Mouse (Mus musculus) large intestine, adult 2 months (tissue): ENCODE results near the gene Pibf1. TPM values are rescaled to one million over a fixed set of nuclear protein-coding genes. Genes with fewer than 3 reads are reported as not detected.

Source experiments
- DNase-seq: peaks from one replicate; pipeline ENCODE4 v3.0.0-alpha.2; 2012; ENCODE audit warnings: low read depth, low spot score
- WGBS: fragments of 180-500 bp; shearing (Covaris S2); methylation state at CpG from one replicate; pipeline ENCODE4 v1.1.7; 2018; 5-methylcytosine and 5-hydroxymethylcytosine counted together
- polyA plus RNA-seq: library from polyadenylated mRNA; depleted of rRNA; stranded (reverse); fragments of >200 nt; gene quantifications from 2 replicates; pipeline ENCODE4 v1.2.3, GENCODE M21; 2012

Gene Pibf1
- polyA plus RNA-seq, 1 experiment, result 0.73 TPM

DNA sequence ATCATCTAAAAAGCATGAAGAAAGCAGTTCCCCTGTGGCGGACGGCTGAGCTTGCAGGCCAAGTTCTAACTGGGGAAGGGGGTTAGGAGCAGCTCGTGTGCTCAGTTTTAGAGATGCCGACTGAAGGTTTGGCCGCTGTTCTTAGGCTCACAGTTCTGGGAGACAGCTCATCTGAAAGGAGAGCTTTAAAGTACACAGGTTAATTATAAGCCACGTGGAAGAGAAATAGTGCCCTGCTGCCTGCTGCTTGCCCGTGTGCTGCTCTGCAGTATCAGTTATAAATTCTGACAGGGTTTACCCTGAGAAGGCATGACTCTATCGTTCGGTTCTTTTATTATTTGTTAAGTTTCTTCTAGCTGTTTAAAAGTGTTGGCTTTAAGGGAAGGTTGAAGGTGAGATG lies 36.5 kb downstream of the Pibf1 start:
- no peak for DNase-seq
- WGBS, result 51% methylated on average over 9 of the region's 9 CpGs

DNA sequence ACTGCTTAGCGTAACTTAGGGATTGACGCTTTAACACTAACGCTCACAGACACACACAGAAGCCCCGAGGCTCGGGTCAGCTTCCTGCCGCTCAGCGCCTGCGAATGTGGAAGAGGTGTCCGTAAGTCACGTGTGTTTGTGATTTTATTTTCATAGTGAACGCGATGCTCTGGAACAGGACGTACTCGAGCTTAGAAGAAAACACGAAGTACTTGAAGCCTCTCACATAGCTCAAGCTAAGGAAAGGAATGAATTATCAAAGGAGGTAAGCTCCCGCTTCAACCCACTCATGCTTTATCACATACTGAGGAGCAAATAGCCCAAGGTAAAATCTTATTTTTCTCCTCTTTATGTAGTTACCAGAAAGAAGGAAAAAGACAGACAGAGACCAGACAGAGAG lies 37.1 kb downstream of the Pibf1 start:
- WGBS, result 91% methylated on average over 16 of the region's 16 CpGs
- DNase-seq, result no peak

DNA sequence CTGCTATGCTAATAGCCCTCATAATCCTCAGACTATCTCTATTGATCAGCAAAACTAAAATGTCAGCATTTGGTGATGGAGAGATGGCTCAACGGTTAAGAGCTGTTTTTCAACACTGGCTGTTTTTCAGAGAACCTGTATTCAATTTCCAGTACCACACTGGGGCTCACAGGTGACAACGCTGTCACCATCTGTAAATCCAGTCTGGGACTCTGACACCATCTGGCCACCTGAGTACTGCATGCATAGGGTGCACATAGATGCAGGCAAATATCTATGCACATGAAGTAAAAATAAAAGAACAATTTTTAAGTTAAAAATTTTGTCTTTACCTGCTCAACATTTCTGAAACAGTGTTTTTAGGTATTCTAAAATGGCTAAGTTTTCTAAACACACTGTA lies 40.8 kb downstream of the Pibf1 start:
- WGBS, result 100% methylated on average over 2 of the region's 2 CpGs

DNA sequence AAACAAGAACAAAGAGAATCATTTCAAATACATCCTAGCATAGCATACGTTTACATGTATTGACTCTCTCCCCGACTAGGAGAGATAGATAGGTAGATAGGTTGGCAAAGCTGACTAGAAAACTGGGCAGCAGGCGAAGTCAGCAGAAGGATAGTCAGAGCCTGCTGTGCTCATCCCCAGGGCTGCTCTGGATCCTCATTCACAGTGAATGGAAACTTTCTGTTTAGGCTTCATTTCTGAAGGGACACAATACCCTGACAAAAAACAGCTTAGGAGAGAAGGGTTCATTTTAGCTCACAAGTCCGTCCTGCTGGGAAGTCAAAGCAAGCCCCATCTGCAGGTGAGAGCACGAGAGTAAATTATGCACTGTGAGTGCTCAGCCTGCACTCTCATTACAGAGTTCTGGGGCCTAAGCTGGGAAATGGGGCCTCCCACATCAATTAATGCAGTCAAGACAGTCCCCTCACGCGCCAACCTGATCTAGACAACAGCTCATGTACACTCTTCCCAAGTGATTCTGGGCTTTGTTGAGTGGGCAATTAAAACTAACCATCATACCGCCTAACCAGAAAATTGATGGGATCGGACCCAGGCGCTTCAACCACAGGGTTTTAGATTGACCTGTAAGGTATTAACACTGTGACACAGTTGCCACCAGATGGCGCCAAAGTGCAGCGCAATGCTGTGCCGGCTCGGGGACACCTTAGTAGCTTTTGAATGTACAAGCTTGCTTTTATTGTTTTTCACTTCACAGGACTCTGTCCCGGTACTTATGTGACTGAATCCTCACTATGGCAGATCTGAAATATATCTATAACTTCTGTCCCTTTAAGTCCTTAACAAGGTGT lies 42.8 kb downstream of the Pibf1 start:
- 20% methylated on average over 15 of the region's 15 CpGs for WGBS
- DNase-seq, result peak; percentile 89

More for the DNA sequence above, 40.8 kb downstream of the Pibf1 start:
- DNase-seq, result no peak

DNA sequence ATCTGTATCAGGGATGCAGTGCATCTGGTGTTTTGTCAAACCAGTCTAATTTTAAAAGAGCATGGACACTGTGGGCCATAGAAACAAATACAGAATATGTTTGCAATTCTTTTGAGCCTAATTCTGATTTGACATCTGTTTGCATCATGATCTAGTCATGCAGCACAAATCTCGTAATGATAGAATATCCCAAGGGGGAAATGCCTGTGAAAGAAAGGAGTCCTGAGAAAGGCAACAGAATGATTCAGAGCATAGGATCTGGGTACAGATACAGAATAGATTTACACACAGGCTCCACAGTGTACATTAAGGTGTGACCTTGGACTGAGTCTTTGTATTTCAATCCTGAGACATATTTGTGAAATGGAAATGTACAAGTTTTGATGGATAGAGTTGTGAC lies 47.6 kb downstream of the Pibf1 start:
- no peak for DNase-seq
- 88% methylated on average over 1 of the region's 1 CpGs for WGBS

DNA sequence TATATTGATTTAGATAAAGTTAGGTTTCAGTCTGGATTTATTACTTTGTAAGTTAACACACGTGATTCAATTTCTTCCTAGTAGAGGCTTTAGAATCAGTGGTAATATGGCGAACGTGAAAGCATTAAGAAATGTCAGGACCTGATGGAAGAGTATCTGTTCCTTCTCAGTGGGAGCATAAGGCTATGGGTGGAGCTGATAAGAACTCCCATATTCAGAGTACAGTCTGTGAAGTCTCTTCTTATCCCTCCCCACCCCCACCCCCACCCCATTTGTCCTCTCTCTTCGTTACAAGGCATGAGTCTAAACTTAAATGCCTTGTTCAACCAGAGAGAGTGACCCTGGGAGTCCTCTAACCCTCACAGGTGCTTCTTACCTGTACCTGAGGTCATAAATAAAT lies 53.5 kb downstream of the Pibf1 start:
- 97% methylated on average over 4 of the region's 4 CpGs for WGBS
- no peak for DNase-seq

DNA sequence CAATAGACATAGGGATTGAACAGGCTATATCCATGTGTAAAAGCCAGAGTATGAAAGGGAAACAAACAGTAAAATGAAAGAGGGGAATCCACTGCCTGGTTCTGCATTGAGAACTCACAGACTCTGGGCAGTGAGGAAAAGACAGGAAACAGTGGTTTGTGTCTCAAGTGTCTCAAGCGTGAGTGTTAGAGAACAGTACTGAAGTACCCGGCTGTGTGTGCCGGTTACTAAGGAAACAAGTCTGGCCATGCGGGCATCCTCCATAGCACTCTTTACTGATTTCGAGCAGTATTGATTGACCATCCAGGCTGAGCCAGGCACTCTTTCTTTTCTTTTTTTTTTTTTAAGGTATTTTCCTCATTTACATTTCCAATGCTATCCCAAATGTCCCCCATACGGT lies 60.7 kb downstream of the Pibf1 start:
- 84% methylated on average over 6 of the region's 6 CpGs for WGBS
- DNase-seq, result no peak

DNA sequence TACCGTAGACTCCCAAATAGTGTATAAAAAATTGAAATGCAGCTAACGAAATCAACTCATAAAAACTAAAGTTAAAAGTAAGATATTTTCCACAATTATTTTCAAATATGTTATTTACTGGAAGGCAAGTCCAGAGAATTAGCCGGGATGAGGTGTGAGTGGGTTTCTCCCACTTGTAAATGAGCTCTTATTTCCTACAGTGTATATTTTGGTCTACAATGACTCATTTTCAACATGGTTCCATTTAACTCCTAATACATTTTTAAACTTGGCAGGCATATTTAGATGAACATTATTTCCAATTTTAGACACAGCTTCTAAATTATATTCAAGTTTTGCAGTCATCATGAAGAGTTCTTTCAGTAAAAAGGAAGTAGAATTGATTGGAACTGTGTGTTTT lies 63.8 kb downstream of the Pibf1 start:
- WGBS, result 82% methylated on average over 3 of the region's 3 CpGs

DNA sequence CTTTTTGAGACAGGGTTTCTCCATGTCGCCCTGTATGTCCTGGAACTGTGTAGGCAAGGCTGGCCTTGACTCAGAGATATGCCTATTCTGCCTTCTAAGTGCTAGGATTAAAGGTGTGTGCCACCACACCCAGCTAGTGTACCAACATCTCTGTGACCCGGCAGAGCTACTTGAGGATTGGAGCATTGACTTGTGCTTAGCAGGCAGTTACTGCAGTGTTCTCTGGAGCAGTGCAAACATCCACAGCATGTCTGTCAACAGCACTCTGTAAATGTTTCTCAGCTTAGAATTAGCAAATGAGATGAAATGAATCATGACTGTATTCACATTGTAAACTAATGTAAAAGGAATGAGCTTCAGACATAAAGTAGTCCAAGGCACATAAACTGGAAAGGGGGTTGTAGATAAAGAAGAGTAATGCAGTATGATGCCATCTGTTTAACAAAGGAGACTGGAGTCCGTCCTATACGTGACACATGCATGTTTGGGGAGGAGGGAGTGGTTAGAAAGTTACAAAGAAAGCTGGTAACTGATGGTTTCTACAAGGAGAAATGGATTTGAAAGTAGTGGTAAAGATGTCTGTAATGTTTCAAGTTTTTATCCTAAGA lies 75.0 kb downstream of the Pibf1 start:
- DNase-seq, result peak; percentile 38
- WGBS, result 36% methylated on average over 4 of the region's 4 CpGs

More for the DNA sequence above, 63.8 kb downstream of the Pibf1 start:
- no peak for DNase-seq

DNA sequence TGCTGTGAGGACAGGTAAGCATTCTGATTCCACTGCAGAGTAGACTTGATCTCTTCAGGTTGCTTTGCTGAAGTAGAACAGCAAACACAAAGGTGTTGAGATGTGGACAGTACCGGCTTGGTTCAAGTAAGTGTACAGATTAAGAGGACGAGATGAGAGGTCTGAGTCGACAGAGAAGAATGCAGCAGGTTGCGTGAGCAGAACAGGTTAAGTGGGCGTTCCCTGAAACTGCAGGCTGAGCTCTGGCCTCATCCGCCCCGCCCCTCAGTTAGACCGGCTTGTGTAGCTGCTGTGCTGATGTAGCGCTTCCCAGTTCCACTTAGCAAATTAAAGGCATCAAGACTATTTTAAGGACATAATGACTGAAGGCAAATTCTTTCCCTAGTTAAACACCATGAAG lies 77.3 kb downstream of the Pibf1 start:
- DNase-seq, result peak; percentile 38
- 36% methylated on average over 9 of the region's 9 CpGs for WGBS

DNA sequence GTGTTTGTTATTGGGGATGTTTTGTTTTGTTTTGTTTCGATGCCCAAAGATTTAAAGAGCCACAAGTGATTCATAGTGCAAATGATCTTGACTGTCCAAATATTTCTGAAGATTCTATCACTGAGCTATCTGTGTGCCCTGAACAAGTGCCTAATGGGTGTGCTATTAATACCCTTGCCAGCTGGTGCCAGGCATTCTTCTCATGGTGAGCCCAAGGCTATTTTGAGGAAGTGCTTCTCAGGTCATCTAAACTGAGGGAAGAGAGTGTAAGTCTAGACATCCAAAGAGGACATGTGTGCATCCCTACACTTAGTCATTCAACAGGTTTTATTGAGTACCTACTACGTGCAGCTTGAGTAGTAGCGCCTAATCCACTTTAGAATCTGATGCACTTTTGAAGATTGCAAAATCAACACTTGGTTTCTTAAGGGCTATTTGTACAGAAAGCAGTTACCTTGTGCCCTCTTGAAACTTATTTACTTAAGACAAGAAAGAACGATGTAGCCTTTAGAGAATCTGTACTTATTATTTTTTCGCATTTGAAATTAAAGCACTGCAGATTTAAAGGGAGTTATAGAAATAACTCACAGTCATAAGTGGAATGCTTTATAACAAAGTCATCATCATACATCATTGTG lies 91.0 kb downstream of the Pibf1 start:
- DNase-seq, result no peak
- WGBS, result 92% methylated on average over 5 of the region's 5 CpGs

DNA sequence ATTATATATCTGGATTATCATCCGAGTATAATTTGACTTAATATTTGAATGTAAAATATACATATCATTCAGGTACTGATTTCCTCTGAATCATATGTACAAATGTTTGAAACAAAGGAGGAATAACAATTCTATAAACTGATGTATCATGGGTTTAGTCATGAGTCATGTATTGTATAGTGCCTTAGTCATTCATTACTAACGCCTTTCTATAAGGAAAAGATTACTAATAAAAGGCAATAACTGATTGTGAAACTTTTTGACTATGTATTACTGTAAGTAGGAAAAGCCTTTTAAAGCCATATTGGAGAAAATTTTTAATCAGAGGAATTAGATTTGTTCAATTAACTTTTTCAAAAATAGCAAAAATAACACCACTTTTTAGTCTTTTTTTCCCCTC lies 106.6 kb downstream of the Pibf1 start:
- 76% methylated on average over 2 of the region's 2 CpGs for WGBS
- no peak for DNase-seq

DNA sequence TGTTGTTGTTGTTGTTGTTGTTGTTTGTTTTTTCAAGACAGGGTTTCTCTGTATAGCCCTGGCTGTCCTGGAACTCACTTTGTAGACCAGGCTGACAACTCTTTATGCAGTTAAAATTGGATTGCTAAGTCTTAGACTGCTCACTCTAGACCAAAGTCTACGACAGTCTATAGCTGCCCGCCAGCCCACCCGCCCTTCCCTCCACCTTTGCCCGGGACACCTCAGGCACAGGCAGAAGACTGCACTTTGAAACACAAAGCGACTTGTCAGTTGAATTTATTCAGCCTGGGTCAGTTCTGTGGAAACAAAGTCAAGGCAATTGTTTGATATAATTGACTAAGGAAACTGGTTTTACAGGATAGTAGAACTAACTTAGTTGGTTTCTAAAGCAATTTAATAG lies 107.4 kb downstream of the Pibf1 start:
- WGBS, result 35% methylated on average over 5 of the region's 5 CpGs
- no peak for DNase-seq

DNA sequence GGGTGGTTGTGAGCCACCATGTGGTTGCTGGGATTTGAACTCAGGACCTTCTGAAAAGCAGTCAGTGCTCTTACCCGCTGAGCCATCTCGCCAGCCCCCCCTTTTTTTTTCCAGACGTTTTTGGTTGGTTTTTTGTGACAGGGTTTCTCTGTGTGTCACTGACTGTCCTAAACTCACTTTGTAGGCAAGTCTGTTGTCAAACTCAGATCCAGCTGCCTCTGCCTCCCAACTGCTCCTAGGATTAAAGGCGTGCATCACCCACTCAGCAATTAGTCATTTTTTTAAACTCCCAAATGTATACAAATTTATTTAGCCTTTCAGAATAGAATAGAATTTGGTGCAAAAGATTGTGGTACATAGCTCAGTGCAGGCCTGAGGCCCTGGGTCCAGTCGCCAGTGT lies 111.2 kb downstream of the Pibf1 start:
- DNase-seq, result no peak
- WGBS, result 84% methylated on average over 5 of the region's 5 CpGs

DNA sequence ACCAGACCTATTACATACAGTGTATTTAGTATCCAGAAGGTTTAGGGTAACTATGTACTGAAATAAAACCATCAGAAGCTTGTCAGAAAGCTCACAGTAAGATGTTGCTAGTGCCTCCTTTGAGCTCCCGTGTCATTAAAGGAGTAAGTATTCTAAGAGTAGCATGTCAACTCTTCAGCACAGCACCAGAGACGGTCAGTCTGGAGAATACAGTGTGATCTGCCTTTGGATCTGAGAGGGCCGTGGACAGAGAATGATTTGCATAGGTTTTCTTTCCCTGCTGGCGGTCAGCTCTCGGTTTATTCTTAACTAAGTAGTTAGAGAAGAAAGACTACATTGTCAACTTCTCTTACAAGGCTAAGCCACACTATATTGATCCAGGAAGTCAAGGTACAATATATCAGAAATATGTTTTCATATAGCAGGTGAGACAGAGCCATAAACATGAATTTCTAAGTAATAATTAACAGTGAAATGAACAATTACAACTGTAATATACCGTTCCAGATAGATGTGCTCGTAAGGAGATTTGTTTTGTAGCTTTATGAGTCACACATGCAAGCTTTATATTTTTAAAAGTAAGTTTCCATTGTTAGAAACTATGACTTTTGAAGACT lies 119.3 kb downstream of the Pibf1 start:
- DNase-seq, result peak; percentile 50
- 41% methylated on average over 7 of the region's 7 CpGs for WGBS

DNA sequence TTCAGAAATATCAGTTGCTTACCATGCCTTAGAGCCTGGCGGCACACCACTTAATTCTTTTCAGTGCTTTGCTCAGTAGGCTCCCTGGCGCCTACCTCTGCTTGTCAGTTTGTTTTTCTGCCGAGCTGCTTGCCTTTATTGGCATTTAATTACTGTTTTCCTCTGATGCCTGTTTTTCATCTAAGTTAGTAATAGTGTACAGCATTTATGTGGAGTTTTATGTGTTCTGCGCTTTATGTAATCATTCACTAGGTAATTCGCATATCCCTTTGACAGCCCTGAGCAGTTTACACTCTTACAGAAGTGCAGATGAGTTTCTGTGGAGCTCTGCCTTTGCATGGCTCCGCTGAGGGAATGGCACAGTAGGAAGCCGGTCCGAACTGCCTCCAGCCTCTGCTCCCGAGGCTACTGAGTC lies 120.5 kb downstream of the Pibf1 start:
- 21% methylated on average over 9 of the region's 9 CpGs for WGBS
- peak; percentile 52 for DNase-seq

DNA sequence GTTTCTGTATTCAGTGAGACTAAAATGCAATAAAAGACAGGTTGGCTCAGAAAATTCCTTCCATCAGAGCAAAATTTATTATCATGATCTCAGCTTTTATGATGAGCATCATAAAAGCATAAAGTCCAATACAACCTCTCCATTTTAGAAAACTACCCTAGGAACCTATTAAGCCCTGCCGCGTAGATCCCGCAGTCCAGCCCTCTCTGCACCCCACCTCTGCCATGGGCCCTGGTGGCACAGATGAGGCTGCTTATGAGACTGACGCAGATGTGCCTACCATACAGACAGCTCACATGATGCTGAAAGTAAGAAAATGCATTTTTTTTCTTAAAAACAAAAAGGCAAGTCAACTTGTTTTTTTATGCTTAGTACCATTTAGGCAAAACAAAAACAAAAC lies 126.7 kb downstream of the Pibf1 start:
- DNase-seq, result peak; percentile 43
- WGBS, result 38% methylated on average over 4 of the region's 4 CpGs

DNA sequence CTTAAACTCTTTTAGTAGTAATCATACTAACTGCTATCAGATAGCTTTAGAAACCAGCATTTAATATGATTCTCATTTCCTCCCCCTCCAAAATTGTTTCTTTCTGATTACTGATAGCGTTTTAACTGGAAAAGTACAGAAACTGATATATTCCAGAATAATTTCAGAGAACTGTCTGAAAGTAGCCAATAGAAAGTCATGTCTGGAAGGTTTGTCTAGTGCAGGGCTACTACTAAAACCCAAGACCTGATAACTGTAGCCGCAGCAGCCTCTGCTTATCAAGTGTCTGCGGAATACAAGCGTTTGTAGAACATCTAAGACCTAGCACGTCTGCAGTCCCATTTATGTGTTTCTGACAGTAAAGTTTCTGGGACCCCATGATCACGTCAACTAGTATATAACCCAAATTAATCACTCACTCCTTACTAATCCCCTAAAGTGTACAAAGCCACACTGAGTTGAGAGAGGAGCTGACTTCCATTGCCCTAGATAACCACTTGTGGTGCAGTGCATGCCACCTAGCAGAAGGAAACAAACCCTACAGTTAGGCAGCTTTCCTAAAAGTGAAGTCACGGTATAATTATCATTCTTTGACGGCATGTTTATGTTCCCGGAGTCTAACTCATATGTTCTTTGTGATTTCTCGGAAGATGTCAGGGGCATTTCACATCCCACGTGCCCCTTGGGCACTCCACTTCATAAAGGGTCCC lies 130.0 kb downstream of the Pibf1 start:
- 79% methylated on average over 11 of the region's 11 CpGs for WGBS
- no peak for DNase-seq

DNA sequence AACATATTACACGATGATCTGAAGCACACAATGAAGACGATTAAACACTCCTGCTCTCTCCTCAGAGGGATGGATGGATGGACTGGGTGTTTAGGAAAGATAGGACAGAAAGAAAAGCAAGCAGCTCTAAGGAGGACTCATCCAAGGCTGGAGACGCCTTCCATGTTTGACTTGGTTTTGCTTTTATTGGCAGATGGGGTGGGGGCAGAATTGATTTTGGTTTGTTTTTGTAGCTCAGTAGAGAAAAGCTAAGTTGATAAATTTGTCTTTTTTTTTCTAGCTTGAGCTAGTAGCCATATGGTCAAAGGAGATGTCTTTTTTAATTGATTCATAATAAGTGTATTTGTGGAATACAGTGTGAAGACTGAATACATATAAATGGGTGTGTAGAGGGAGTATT lies 133.8 kb downstream of the Pibf1 start:
- WGBS, result 95% methylated on average over 3 of the region's 3 CpGs
- no peak for DNase-seq

DNA sequence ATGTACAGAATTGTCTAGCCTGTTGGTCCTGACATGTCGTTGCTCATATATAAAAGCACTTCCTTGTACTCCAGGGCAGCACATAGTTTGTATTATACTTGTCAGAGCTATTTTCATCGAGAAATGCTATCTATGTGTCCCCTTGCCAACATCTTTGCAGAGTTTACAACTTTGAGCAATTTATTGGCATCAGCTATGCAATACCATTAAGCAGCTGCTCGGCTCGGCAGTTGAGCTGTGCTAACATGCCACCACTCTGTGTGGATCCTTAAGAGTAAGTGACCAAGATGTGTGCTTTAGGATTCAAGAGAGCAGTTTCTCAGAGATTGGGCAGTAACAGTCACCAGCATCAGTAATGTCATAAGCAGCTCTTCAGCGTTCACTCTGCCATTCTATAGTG lies 137.9 kb downstream of the Pibf1 start:
- no peak for DNase-seq
- WGBS, result 22% methylated on average over 5 of the region's 5 CpGs
